Mouse (Mus musculus) CH12.LX (cell line): Measurements from ENCODE around the gene Ppt1.
"Not testable (repeated sequence)": the region's sequence is repeated elsewhere in the genome, so short reads cannot be mapped to it uniquely, and the experiment has no call there.

ENCODE experiments used
- CHD2 ChIP-seq: IDR thresholded peaks from 2 replicates; pipeline ENCODE4 v1.6.1; 2011; ENCODE audit warnings: low read length, improper control_type of control experiment
- CTCF ChIP-seq, 2 experiments: IDR thresholded peaks in 1 of 2; conservative IDR thresholded peaks in 1 of 2; 2 replicates each; pipeline ENCODE4 v1.5.1; 2011 to 2012; ENCODE audit warnings: low read depth in 2 of 2, low read length in 2 of 2, improper control_type of control experiment in 1 of 2, inconsistent platforms in 1 of 2, mild to moderate bottlenecking in 1 of 2, moderate library complexity in 1 of 2
- E2F4 ChIP-seq: IDR thresholded peaks from 2 replicates; pipeline ENCODE4 v1.6.1; 2011; ENCODE audit warnings: low read depth, low read length, improper control_type of control experiment; ENCODE audit not compliant: insufficient replicate concordance
- EP300 ChIP-seq: IDR thresholded peaks from 2 replicates; pipeline ENCODE4 v1.6.1; 2011; ENCODE audit warnings: low read length, improper control_type of control experiment
- JUND ChIP-seq: conservative IDR thresholded peaks from 2 replicates; pipeline ENCODE4 v1.6.1; 2011; ENCODE audit warnings: low read depth, low read length, improper control_type of control experiment
- MAFK ChIP-seq: IDR thresholded peaks from 2 replicates; pipeline ENCODE4 v1.6.1; 2011; ENCODE audit warnings: low read length, improper control_type of control experiment; ENCODE audit not compliant: insufficient replicate concordance
- MAX ChIP-seq: IDR thresholded peaks from 2 replicates; pipeline ENCODE4 v1.6.1; 2011; ENCODE audit warnings: low read length, improper control_type of control experiment
- MYC ChIP-seq: IDR thresholded peaks from 2 replicates; pipeline ENCODE4 v1.6.1; 2011; ENCODE audit warnings: low read depth, mild to moderate bottlenecking, improper control_type of control experiment, low read length
- POLR2A ChIP-seq: IDR thresholded peaks from 2 replicates; pipeline ENCODE4 v1.6.1; 2011; ENCODE audit warnings: low read depth, mild to moderate bottlenecking, improper control_type of control experiment, low read length
- SIN3A ChIP-seq: IDR thresholded peaks from 2 replicates; pipeline ENCODE4 v1.6.1; 2012; ENCODE audit warnings: low read length, improper control_type of control experiment, inconsistent platforms
- SMC3 ChIP-seq: IDR thresholded peaks from 2 replicates; pipeline ENCODE4 v1.6.1; 2011; ENCODE audit warnings: low read depth, low read length, improper control_type of control experiment
- ZC3H11A ChIP-seq: IDR thresholded peaks from 2 replicates; pipeline ENCODE4 v1.6.1; 2012; ENCODE audit warnings: low read depth, mild to moderate bottlenecking, inconsistent platforms, low read length, improper control_type of control experiment
- ZKSCAN1 ChIP-seq: IDR thresholded peaks from 2 replicates; pipeline ENCODE4 v1.6.1; 2012; ENCODE audit warnings: low read depth, inconsistent platforms, low read length, improper control_type of control experiment, borderline replicate concordance
- ZMIZ1 ChIP-seq: IDR thresholded peaks from 2 replicates; pipeline ENCODE4 v1.6.1; 2012; ENCODE audit warnings: low read depth, mild to moderate bottlenecking, inconsistent platforms, low read length, improper control_type of control experiment

DNA sequence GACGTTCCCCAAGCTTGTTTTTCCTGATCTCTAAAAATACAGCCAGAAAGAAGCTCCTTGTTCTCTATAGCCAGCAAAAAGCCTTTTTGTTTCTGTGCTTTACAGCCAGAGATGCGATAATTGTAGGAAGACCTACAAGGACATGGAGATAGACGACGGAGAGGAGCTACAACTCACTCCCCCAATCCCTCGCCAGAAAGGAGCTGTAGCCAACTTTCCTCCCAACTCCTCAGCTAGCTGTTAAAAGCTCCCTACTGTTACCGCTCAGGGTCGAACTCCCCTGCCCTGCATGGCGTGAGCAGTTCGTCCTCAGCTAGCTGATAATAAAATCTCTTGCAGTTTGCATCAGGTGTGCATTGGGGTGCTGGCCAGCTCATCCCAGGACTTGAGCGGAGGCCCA is 15.1 kb upstream of the Ppt1 start:
- not testable (repeated sequence) for TF ChIP-seq POLR2A; ZC3H11A; CTCF (conservative IDR thresholded peaks at IDR 0.05 in 1 of 2, IDR thresholded peaks at IDR 0.05 in 1 of 2; ENCODE audit: low read depth in 2 of 2, low read length in 2 of 2); SMC3; ZMIZ1; JUND; CHD2; MAX; MAFK; ZKSCAN1; EP300; MYC; SIN3A; E2F4
